Mouse (Mus musculus) cerebellum, adult 2 months (tissue): ENCODE measurements at regions not wholly inside any gene's neighbourhood (a gene's known extent, or its start where the extent isn't known, plus 50 kb on each side); places are given as distances from the start of the nearest gene placed in this dataset.

ENCODE experiments used
- DNase-seq, 2 experiments: peaks; one replicate each; pipeline ENCODE4 v3.0.0; 2021
- H3K27ac ChIP-seq: fragments of 200-500 bp; 2 replicates; pipeline ENCODE4 v1.5.1; 2012; ENCODE audit warnings: low read length, control low read depth, inconsistent platforms; ENCODE audit not compliant: insufficient read depth
- H3K27me3 ChIP-seq: fragments of 200-500 bp; 2 replicates; pipeline ENCODE4 v1.6.1; 2012; ENCODE audit warnings: inconsistent platforms, mild to moderate bottlenecking, low read length, moderate library complexity; ENCODE audit not compliant: control insufficient read depth, insufficient read depth
- H3K4me1 ChIP-seq: fragments of 200-500 bp; 2 replicates; pipeline ENCODE4 v1.6.1; 2011; ENCODE audit warnings: low read length; ENCODE audit not compliant: control insufficient read depth, insufficient read depth
- H3K4me3 ChIP-seq: fragments of 200-500 bp; replicated peaks from 2 replicates; pipeline ENCODE3; 2011; ENCODE audit warnings: mild to moderate bottlenecking, low read depth, low read length, control low read depth; ENCODE audit not compliant: insufficient read depth
- CTCF ChIP-seq: fragments of 200-500 bp; IDR thresholded peaks from 2 replicates; pipeline ENCODE4 v1.5.1; 2011; ENCODE audit warnings: low read depth, mild to moderate bottlenecking, control low read depth, low read length, moderate library complexity, borderline replicate concordance; ENCODE audit not compliant: insufficient read depth
- POLR2A ChIP-seq: fragments of 200-500 bp; IDR thresholded peaks from 2 replicates; pipeline ENCODE4 v1.6.1; 2011; ENCODE audit warnings: low read length, control low read depth, borderline replicate concordance; ENCODE audit not compliant: insufficient read depth
- WGBS: fragments of 180-500 bp; shearing (Covaris S2); methylation state at CpG from one replicate; pipeline ENCODE4 v1.1.7; 2018; 5-methylcytosine and 5-hydroxymethylcytosine counted together

- 91% methylated on average over 9 of the region's 9 CpGs for WGBS
- no peaks in the 10 kb centered on the region for H3K4me1 ChIP-seq
- TF ChIP-seq POLR2A: no peak
- TF ChIP-seq CTCF: no peak
- H3K27ac ChIP-seq: no peak overlapping the region
- no peaks in the 10 kb centered on the region for H3K27me3 ChIP-seq
- H3K4me3 ChIP-seq: no peak overlapping the region
- DNase-seq: no peak
These were observed 208.8 kb downstream of the Efnb2 start for GRCm38 (mm10) chr8:8452226-8452625.

DNA sequence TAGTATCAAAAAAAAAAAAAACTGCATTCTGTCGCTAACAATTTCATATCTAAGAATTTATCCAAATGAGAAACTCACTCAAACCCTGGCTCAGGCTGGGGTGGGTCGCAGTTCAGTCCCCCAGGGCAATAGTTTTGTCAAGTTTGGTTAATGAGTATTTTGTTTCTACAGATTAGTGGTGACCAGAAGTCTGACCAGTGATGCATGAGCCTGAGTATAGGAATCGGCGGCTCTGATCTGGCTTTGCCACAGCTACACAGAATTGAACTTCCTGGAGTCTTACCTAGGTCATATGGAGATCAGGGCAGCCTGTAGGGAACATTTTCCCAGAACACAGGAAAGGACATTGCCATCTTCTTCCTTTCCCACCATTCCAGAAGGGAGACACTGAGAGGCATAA is 212.1 kb downstream of the Efnb2 start:
- 86% methylated on average over 4 of the region's 4 CpGs for WGBS
- Histone ChIP-seq H3K4me3 (no peak overlapping the region), H3K27ac (no peak overlapping the region), H3K27me3 (no peaks in the 10 kb centered on the region), H3K4me1 (no peaks in the 10 kb centered on the region)
- DNase-seq: no peak
- no peak for TF ChIP-seq POLR2A

GRCm38 (mm10) chr8:8441568-8441967 is 219.5 kb downstream of the Efnb2 start:
- no peak for DNase-seq
- 66% methylated on average over 6 of the region's 6 CpGs for WGBS
- no peaks in the 10 kb centered on the region for H3K27me3 ChIP-seq
- no peaks in the 10 kb centered on the region for H3K4me1 ChIP-seq
- H3K4me3 ChIP-seq: no peak overlapping the region
- TF ChIP-seq POLR2A (no peak), CTCF (no peak)
- no peak overlapping the region for H3K27ac ChIP-seq

DNA sequence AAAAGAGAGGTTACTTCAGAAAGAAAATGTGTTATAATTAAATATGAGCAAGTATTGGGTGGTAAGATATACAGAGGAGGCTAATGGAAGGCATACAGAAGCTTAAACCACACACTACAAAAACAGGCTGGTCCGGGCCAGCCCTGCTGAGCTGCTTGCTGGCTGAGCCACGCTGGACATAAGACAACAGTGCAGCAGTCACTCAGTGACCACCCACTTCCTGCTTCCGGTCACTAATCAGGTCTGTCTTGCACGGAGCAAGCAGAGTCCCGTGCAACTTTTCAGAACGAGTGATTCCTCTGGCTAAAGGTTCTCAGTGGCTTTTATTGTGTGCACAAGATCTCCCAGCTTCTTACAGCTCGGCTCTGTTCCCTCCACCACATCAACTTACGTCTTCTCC is 220.1 kb downstream of the Efnb2 start:
- Histone ChIP-seq H3K27ac (no peak overlapping the region), H3K4me1 (no peaks in the 10 kb centered on the region), H3K4me3 (no peak overlapping the region), H3K27me3 (no peaks in the 10 kb centered on the region)
- 58% methylated on average over 8 of the region's 8 CpGs for WGBS
- TF ChIP-seq POLR2A (no peak), CTCF (no peak)
- no peak for DNase-seq

GRCm38 (mm10) chr8:8426201-8426600 is 234.8 kb downstream of the Efnb2 start:
- TF ChIP-seq CTCF (no peak), POLR2A (no peak)
- WGBS: 80% methylated on average over 4 of the region's 4 CpGs
- no peak overlapping the region for H3K4me3 ChIP-seq
- H3K27me3 ChIP-seq: no peaks in the 10 kb centered on the region
- H3K27ac ChIP-seq: no peak overlapping the region
- no peaks in the 10 kb centered on the region for H3K4me1 ChIP-seq
- no peak for DNase-seq

- peak in 1 of 2 experiments; percentile 2 for DNase-seq
- no peak overlapping the region for H3K4me3 ChIP-seq
- no peaks in the 10 kb centered on the region for H3K4me1 ChIP-seq
- WGBS: 53% methylated on average over 2 of the region's 2 CpGs
- H3K27me3 ChIP-seq: no peaks in the 10 kb centered on the region
- no peak for TF ChIP-seq CTCF
- TF ChIP-seq POLR2A: no peak
- H3K27ac ChIP-seq: no peak overlapping the region
These were observed 237.6 kb downstream of the Efnb2 start for GRCm38 (mm10) chr8:8423443-8423842.

GRCm38 (mm10) chr8:8421713-8422112 is 239.3 kb downstream of the Efnb2 start:
- Histone ChIP-seq H3K4me1 (no peaks in the 10 kb centered on the region), H3K27me3 (no peaks in the 10 kb centered on the region), H3K27ac (no peak overlapping the region), H3K4me3 (no peak overlapping the region)
- TF ChIP-seq CTCF: no peak
- no peak for TF ChIP-seq POLR2A
- WGBS: 7% methylated on average over 5 of the region's 5 CpGs
- DNase-seq: peak; percentile 31 to 66

- TF ChIP-seq POLR2A (no peak), CTCF (no peak)
- Histone ChIP-seq H3K4me1 (no peaks in the 10 kb centered on the region), H3K27me3 (no peaks in the 10 kb centered on the region), H3K27ac (no peak overlapping the region), H3K4me3 (no peak overlapping the region)
- no peak for DNase-seq
- WGBS: 81% methylated on average over 15 of the region's 15 CpGs
These were observed 241.4 kb downstream of the Efnb2 start for GRCm38 (mm10) chr8:8419360-8420330.
